Mouse (Mus musculus): Measurements from ENCODE around the gene Gpc4.

Gpc4 gene

DNA sequence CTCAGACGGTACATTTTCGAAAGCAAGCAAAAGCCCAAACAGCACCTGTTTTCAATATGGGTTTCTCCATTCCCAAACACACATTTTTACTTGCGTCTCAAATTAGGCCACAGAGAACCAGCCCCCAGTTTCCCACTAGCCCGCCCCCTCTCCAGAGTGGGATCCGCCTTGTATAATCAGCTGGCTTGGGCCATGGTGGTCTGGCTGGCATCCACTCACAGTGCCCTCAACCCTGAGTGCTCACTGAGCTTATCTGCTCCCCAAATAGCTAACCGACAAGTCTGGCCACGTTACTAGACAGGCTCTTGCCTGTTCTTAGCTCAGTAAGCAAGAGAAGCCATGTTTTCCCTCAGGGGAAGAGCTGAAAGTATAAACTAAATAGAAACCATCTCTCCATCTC is 134.9 kb downstream of the Gpc4 start:
- no peak for DNase-seq (ENCODE audit: low read depth, low spot score)

DNA sequence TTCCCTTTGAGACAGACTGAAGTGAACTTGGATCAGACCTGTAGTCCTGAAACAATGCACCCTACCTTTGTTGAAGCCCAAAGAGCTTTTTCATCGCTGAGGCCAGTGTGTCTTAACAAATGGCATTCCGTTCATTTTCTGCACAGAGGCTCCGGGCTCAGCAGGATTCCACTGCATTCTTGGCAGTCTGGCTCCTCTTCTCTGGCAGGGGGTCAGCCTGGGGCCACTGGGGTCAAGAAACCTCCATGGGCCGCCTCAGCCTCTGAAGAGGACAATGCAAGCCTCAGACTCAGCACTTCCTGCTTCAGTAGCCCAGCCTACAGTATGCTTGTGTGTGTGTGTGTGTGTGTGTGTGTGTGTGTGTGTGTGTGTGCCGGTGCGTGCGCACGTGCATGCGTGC is 147.4 kb downstream of the Gpc4 start:
- no peak for DNase-seq (ENCODE audit: low read depth, low spot score)
